Comparison of ENCODE assay signal across 7 mouse cellular contexts in genomic region chr3:97228457-97228856, GRCm38 (mm10).
DNase-seq lines count a peak whose midpoint lies in the region; ATAC-seq and TF ChIP-seq lines count a peak whose summit lies in the region.

No protein-coding gene starts in this region.

- H3K4me1 ChIP-seq in lung, embryonic 15.5 days: peaks cover 28% of the 10 kb centered on the region
- H3K4me1 ChIP-seq in forebrain, embryonic 12.5 days: peaks cover 36% of the 10 kb centered on the region
- H3K4me1 ChIP-seq in limb, embryonic 13.5 days: peaks cover 45% of the 10 kb centered on the region
- peaks cover 11% of the 10 kb centered on the region; the same call in 1 of the 2 replicates for H3K4me1 ChIP-seq in small intestine, adult 2 months (ENCODE audit: control insufficient read depth, insufficient read depth, insufficient read length, low read length)

- H3K4me3 ChIP-seq in lung, embryonic 15.5 days: peak overlapping the region; percentile 79
- H3K4me3 ChIP-seq in forebrain, embryonic 12.5 days (replicated peaks): peak overlapping the region; percentile 91
- peak overlapping the region; percentile 75 for H3K4me3 ChIP-seq in limb, embryonic 13.5 days
- peak overlapping the region; percentile 83 for H3K4me3 ChIP-seq in small intestine, adult 2 months (ENCODE audit: low read depth, low read length)

- TF ChIP-seq CTCF in small intestine, adult 2 months (IDR thresholded peaks at IDR 0.05; ENCODE audit: extremely low read depth, insufficient read length, insufficient replicate concordance, low read depth, low read length): no peak

- peak overlapping the region; percentile 90 for H3K27ac ChIP-seq in lung, embryonic 15.5 days
- peak overlapping the region; percentile 98 for H3K27ac ChIP-seq in forebrain, embryonic 12.5 days
- H3K27ac ChIP-seq in limb, embryonic 13.5 days: peak overlapping the region; percentile 94
- H3K27ac ChIP-seq in small intestine, adult 2 months (ENCODE audit: insufficient read depth, low read depth, low read length): no peak overlapping the region

- no peaks in the 10 kb centered on the region for H3K9me3 ChIP-seq in lung, embryonic 15.5 days
- H3K9me3 ChIP-seq in forebrain, embryonic 12.5 days: no peaks in the 10 kb centered on the region
- no peaks in the 10 kb centered on the region for H3K9me3 ChIP-seq in limb, embryonic 13.5 days

- H3K36me3 ChIP-seq in lung, embryonic 15.5 days: no peaks in the 10 kb centered on the region
- peaks cover 3% of the 10 kb centered on the region for H3K36me3 ChIP-seq in forebrain, embryonic 12.5 days (replicated peaks)
- peaks cover 9% of the 10 kb centered on the region for H3K36me3 ChIP-seq in limb, embryonic 13.5 days
- no peaks in the 10 kb centered on the region for H3K36me3 ChIP-seq in small intestine, adult 2 months (ENCODE audit: control insufficient read depth, insufficient read depth, low read length)

- TF ChIP-seq POLR2A in small intestine, adult 2 months (IDR thresholded peaks at IDR 0.05; ENCODE audit: low read depth, low read length): no peak

- ATAC-seq in lung, embryonic 15.5 days (ENCODE audit: borderline replicate concordance, extremely low read depth, low FRiP score, low TSS enrichment): no peak
- no peak for ATAC-seq in forebrain, embryonic 12.5 days (ENCODE audit: low FRiP score)
- no peak for ATAC-seq in limb, embryonic 13.5 days (ENCODE audit: low FRiP score, low read depth)

- peak overlapping the region; percentile 58 for H3K9ac ChIP-seq in lung, embryonic 15.5 days
- H3K9ac ChIP-seq in forebrain, embryonic 12.5 days: peak overlapping the region; percentile 73
- H3K9ac ChIP-seq in limb, embryonic 13.5 days: peak overlapping the region; percentile 76

- peak overlapping the region; percentile 85 for H3K4me2 ChIP-seq in lung, embryonic 15.5 days
- peak overlapping the region; percentile 82 for H3K4me2 ChIP-seq in forebrain, embryonic 12.5 days
- peak overlapping the region; percentile 73 for H3K4me2 ChIP-seq in limb, embryonic 13.5 days (replicated peaks)

- WGBS in lung, embryonic 15.5 days: 11% methylated on average over 12 of the region's 12 CpGs
- 12% methylated on average over 12 of the region's 12 CpGs for WGBS in forebrain, embryonic 12.5 days
- 9% methylated on average over 12 of the region's 12 CpGs for WGBS in limb, embryonic 13.5 days
- 44% methylated on average over 12 of the region's 12 CpGs for WGBS in small intestine, adult 2 months

- H3K27me3 ChIP-seq in lung, embryonic 15.5 days: no peaks in the 10 kb centered on the region
- H3K27me3 ChIP-seq in forebrain, embryonic 12.5 days: no peaks in the 10 kb centered on the region
- H3K27me3 ChIP-seq in limb, embryonic 13.5 days: no peaks in the 10 kb centered on the region
- H3K27me3 ChIP-seq in small intestine, adult 2 months (ENCODE audit: control insufficient read depth, insufficient read depth, low read length): no peaks in the 10 kb centered on the region

- DNase-seq in lung, postnatal 10 days: no peak
- no peak for DNase-seq in retina, embryonic 14.5 days (ENCODE audit: low spot score)
- DNase-seq in left cerebral cortex, adult 18-20 months (ENCODE audit: low spot score in 2 of 2): no peak
